Mouse (Mus musculus): Measurements from ENCODE around the gene Fam214a. TPM values are rescaled to one million over a fixed set of nuclear protein-coding genes. Genes with fewer than 3 reads are reported as not detected.

Gene Fam214a
- polyA plus RNA-seq (2016; fragmentation: Nextera tagmentation; extraction: Ambion mirVana): 11.8 and 13.4 TPM in 2 replicates

DNA sequence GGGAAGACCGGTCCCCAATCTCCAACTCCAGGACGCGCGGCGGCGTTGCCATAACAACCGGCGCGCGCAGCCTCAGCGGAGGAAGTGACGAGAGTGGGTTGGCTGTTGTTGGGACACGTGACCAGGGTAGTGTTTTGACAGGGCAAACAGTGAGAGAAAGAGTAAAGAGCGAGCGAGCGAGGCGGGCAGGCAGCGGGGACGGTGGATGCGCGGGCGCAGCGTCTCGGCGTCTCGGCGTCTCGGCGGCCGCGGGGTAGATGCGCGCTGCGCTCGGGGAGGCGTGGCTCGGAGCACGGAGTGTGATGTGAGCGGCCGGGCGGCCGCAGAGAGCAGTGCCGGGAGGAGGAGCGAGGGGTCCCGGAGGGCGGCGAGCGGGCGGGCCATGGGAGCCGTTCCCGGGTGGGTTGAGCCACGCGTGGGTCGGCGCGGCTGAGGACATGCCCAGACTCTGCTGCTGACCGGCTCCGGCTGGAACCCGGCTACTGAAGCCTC is at the start of gene Fam214a:
Gene Fam214a (plus strand): TSS at position 129 of the 492 bp plus-strand sequence.
- Histone ChIP-seq H3K4me2 (peak within 1 kb of the TSS; percentile 84), H3K36me3 (peaks cover 4% of the 10 kb centered on the region), H3K4me3 (peak within 1 kb of the TSS; percentile 66), H3K27ac (ENCODE audit: poor library complexity, severe bottlenecking) (peak within 1 kb of the TSS; percentile 91), H3K4me1 (replicated peaks) (peaks cover 11% of the 10 kb centered on the region), H3K27me3 (replicated peaks) (no peaks in the 10 kb centered on the region), H3K9ac (peak within 1 kb of the TSS; percentile 87), H3K9me3 (replicated peaks) (no peaks in the 10 kb centered on the region; the same call in 1 of the 2 replicates)
- peak; percentile 94 for ATAC-seq (ENCODE audit: insufficient number of reproducible peaks, low FRiP score)
- under 1% methylated on average over 58 of the region's 59 CpGs for WGBS

DNA sequence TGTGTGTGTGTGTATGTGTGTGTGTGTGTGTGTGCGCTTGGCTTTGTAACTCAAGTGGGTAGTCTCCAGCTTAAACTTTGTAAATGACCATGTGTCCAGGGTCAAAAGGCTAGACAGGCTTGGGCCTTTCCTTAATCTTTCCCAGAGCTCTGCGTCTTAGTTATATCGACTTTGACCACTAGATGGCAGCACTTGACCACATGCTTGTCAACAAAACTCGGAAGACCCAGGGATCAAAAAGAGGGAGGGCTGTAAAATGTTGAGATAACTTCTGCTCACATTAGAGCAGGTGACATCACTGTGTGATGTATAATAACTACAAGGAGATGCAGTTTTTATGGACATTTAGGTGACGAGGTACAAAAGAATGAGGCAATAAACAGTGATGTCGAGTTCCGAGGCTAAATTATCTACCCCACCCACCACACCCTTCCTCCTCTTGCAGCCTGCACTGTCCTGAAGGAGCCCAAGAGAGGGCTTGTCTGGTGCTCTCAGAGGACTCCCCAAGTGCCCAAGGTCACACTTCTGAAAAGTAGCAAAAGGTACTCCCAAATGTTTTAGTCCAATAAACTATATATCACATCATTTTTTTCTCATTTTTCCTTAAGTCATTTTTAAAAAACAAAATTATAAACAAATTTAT is 47.7 kb upstream of the Fam214a start:
- Histone ChIP-seq H3K9me3 (replicated peaks) (no peaks in the 10 kb centered on the region), H3K4me2 (0 out of 2 replicates have a peak overlapping the region, but pooled peaks have one; percentile 19), H3K27me3 (replicated peaks) (no peaks in the 10 kb centered on the region), H3K4me1 (replicated peaks) (peaks cover 10% of the 10 kb centered on the region), H3K4me3 (no peak overlapping the region), H3K36me3 (no peaks in the 10 kb centered on the region), H3K9ac (no peak overlapping the region), H3K27ac (ENCODE audit: poor library complexity, severe bottlenecking) (no peak overlapping the region)
- ATAC-seq (ENCODE audit: insufficient number of reproducible peaks, low FRiP score): 0 out of 2 replicates have a peak, but pooled peaks have one; percentile 27
- WGBS: 8% methylated on average over 7 of the region's 7 CpGs

DNA sequence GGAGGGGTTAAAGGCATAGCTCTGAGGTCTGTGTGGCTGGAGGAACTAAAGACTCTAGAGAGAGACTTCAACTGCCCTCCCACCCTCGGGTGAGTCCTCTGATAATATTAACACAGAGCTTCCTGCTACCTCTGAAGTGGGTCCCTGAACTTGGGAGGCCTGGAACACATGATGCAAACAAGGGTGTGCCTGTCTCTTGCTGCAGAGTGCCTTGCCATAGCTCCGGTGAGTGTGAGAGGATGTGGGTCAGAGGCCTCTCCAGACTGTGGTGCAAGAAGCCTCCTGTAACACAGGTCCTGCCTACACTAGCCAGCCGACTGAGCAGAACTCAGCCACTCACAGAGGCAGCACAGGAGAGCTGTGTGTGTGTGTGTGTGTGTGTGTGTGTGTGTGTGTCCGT is 45.7 kb upstream of the Fam214a start:
- H3K4me3 ChIP-seq: no peak overlapping the region
- no peak overlapping the region for H3K4me2 ChIP-seq
- H3K9me3 ChIP-seq (replicated peaks): no peaks in the 10 kb centered on the region
- 25% methylated on average over 4 of the region's 4 CpGs for WGBS
- no peaks in the 10 kb centered on the region for H3K27me3 ChIP-seq (replicated peaks)
- no peak overlapping the region for H3K27ac ChIP-seq (ENCODE audit: poor library complexity, severe bottlenecking)
- peaks cover 16% of the 10 kb centered on the region for H3K4me1 ChIP-seq (replicated peaks)
- no peaks in the 10 kb centered on the region for H3K36me3 ChIP-seq
- 0 out of 2 replicates have a peak overlapping the region, but pooled peaks have one; percentile 32 for H3K9ac ChIP-seq
- no peak for ATAC-seq (ENCODE audit: insufficient number of reproducible peaks, low FRiP score)

DNA sequence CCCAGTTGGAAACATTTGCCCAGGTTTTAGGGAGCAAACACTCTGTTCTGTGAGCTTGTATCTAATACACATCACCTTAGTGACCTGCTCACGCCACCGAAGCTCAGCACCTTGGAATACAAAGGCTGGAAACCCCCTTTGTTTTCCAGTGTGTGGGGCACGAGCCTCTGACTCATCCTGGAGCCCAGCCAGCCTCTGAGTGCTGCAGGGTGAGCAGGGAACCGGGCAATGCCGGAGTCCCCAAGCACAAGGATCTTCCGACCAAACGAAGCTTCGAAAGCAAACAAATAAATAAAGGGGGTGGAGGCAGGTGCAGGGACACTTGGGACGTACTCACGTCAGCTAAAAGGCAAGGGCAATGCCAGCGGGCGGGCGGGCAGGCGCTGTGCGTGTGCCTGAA is 43.4 kb upstream of the Fam214a start:
- WGBS: 60% methylated on average over 15 of the region's 15 CpGs
- H3K4me2 ChIP-seq: no peak overlapping the region; the same call in 1 of the 2 replicates
- H3K4me3 ChIP-seq: no peak overlapping the region
- ATAC-seq (ENCODE audit: insufficient number of reproducible peaks, low FRiP score): peak; percentile 49; the same call in 1 of the 2 replicates
- no peaks in the 10 kb centered on the region for H3K27me3 ChIP-seq (replicated peaks)
- H3K4me1 ChIP-seq (replicated peaks): peaks cover 24% of the 10 kb centered on the region
- H3K9ac ChIP-seq: no peak overlapping the region
- H3K27ac ChIP-seq (ENCODE audit: poor library complexity, severe bottlenecking): no peak overlapping the region
- H3K9me3 ChIP-seq (replicated peaks): no peaks in the 10 kb centered on the region
- no peaks in the 10 kb centered on the region for H3K36me3 ChIP-seq

DNA sequence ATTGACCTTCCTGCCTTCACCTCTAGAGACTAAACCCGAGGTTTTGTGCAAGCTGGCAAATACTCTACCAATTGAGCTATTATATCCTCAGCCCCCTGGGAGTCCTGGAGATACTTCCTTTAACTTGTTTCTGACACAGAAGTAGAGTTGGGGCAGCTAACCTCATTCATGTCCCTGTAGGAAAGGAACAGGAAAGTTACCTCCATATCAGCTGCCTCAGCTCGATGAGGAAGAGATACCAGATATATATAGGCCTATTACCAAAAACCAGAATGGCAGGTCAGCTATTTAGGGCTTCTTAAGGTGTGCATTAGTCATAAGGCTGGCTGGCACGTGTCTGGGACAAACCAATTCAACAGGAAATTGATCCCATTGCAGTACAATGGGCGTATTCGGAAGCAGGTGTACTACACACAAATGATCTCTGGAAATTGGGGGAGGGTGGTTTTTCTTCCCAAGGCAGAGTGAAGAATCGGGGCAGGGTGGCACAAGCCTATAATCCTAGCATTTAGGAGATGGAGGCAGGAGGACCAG is 42.4 kb upstream of the Fam214a start:
- no peak overlapping the region for H3K4me2 ChIP-seq
- no peak overlapping the region for H3K27ac ChIP-seq (ENCODE audit: poor library complexity, severe bottlenecking)
- ATAC-seq (ENCODE audit: insufficient number of reproducible peaks, low FRiP score): no peak
- H3K9ac ChIP-seq: no peak overlapping the region
- no peaks in the 10 kb centered on the region for H3K27me3 ChIP-seq (replicated peaks)
- H3K4me1 ChIP-seq (replicated peaks): peaks cover 24% of the 10 kb centered on the region
- H3K36me3 ChIP-seq: no peaks in the 10 kb centered on the region
- WGBS: 75% methylated on average over 6 of the region's 6 CpGs
- H3K4me3 ChIP-seq: no peak overlapping the region
- H3K9me3 ChIP-seq (replicated peaks): no peaks in the 10 kb centered on the region

DNA sequence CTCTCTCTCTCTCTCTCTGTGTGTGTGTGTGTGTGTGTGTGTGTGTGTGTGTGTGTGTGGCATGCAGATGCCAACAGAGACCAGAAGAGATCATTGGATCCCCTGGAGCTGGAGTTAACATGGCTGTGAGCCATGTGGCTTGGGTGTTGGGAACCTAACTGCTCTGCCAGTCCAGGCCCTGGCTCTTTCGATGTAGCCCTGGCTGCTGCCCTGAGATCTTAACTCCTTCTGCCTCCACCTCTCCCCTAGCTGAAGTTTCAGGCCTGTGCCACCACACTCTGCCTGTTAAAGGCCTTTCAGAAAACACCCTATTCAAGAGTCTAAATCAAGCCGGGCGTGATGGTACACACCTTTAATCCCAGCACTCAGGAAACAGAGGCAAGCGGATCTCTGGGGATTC is 41.3 kb upstream of the Fam214a start:
- Histone ChIP-seq H3K9ac (no peak overlapping the region; the same call in 1 of the 2 replicates), H3K36me3 (no peaks in the 10 kb centered on the region), H3K4me3 (no peak overlapping the region), H3K27me3 (replicated peaks) (no peaks in the 10 kb centered on the region), H3K4me2 (no peak overlapping the region), H3K27ac (ENCODE audit: poor library complexity, severe bottlenecking) (peak overlapping the region; percentile 63), H3K9me3 (replicated peaks) (no peaks in the 10 kb centered on the region), H3K4me1 (replicated peaks) (peaks cover 24% of the 10 kb centered on the region)
- WGBS: 77% methylated on average over 4 of the region's 4 CpGs
- ATAC-seq (ENCODE audit: insufficient number of reproducible peaks, low FRiP score): no peak

DNA sequence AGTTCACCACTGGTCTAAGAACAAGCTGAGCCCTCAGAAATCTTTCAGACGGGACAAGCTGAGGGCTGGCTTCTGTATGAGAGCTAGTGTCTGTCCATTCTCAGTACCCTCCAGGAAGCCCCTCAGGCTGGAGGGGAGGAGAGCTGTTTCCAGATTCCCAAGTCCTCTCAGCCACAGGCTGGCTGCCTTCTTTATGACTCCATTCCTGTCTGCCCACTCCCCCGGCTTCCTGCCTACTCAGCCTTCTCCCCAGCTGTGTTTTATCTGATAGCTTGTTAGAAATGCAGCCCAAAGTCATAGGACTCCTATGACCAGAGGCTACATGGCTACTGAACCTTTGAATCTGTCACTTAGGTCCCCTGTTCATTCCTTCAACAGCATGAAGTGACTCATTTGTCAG is 40.8 kb upstream of the Fam214a start:
- ATAC-seq (ENCODE audit: insufficient number of reproducible peaks, low FRiP score): no peak
- Histone ChIP-seq H3K9me3 (replicated peaks) (no peaks in the 10 kb centered on the region), H3K27me3 (replicated peaks) (no peaks in the 10 kb centered on the region), H3K4me1 (replicated peaks) (peaks cover 22% of the 10 kb centered on the region), H3K36me3 (no peaks in the 10 kb centered on the region), H3K27ac (ENCODE audit: poor library complexity, severe bottlenecking) (peak overlapping the region; percentile 63; the same call in 1 of the 2 replicates), H3K4me2 (no peak overlapping the region), H3K9ac (no peak overlapping the region; the same call in 1 of the 2 replicates), H3K4me3 (no peak overlapping the region)
- 38% methylated on average over 2 of the region's 2 CpGs for WGBS

DNA sequence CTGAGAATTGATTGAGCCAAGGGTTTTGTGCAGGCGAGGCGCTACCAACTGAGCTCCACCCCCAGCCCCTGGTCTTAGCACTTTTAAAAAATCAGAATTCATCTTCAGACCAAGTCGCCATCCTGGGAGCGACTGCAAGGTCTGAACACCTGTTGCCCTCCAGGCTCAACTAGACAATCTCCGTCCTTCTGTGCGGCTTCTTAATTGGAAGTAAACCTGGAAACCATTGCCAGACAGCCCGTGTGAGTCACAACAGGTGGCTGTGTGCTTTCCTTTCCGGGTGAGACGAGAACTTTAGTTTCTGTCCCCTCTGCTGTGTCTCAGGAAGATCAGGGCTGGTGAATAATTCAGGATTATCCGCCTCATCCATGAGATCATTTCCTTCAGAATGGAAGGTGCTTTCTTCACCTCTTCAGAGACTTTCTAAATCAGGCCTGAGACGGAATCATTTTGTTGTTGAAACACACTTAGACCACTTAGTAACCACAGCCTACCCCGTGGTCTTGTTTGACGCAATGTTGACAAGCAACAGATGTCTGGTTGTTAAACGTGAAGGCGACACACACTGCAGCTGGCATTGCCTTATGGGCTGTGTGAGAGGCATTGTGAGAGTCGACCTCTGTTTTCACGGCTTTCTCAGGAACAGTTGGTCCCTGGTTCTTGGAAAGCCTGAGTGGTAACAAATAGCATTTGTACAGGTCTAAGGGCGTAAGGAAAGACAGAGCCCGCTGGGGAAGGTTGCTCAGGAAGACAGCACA is 39.9 kb upstream of the Fam214a start:
- no peaks in the 10 kb centered on the region for H3K27me3 ChIP-seq (replicated peaks)
- no peak overlapping the region for H3K4me3 ChIP-seq
- H3K27ac ChIP-seq (ENCODE audit: poor library complexity, severe bottlenecking): no peak overlapping the region
- WGBS: 55% methylated on average over 19 of the region's 19 CpGs
- no peak overlapping the region for H3K4me2 ChIP-seq
- peaks cover 18% of the 10 kb centered on the region for H3K4me1 ChIP-seq (replicated peaks)
- no peak overlapping the region for H3K9ac ChIP-seq
- no peak for ATAC-seq (ENCODE audit: insufficient number of reproducible peaks, low FRiP score)
- no peaks in the 10 kb centered on the region for H3K36me3 ChIP-seq
- H3K9me3 ChIP-seq (replicated peaks): 0 out of 2 replicates have a peak, but pooled peaks cover 3% of the 10 kb centered on the region

DNA sequence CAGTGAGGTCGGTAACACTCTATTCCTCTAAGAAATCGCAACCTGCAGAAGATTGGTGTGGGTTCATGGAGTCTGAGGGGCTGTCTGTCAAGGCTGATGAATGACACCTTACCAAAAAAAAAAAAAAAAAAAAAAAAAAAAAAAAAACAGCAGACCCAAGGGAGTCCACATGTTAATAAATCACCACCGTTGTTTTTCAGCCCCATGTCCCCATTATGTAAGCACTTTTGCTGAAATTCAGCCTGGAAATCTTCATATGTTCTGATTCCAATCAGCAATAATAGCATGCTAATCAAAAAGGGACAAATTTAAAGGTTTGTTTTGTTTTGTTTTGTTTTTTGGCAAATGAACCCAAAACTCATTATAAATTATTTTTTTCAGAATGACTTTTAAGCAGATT is 37.1 kb upstream of the Fam214a start:
- 71% methylated on average over 3 of the region's 3 CpGs for WGBS
- Histone ChIP-seq H3K4me3 (no peak overlapping the region), H3K4me1 (replicated peaks) (peaks cover 13% of the 10 kb centered on the region; the same call in 1 of the 2 replicates), H3K27me3 (replicated peaks) (no peaks in the 10 kb centered on the region), H3K36me3 (no peaks in the 10 kb centered on the region), H3K9me3 (replicated peaks) (0 out of 2 replicates have a peak, but pooled peaks cover 3% of the 10 kb centered on the region), H3K9ac (no peak overlapping the region), H3K4me2 (no peak overlapping the region), H3K27ac (ENCODE audit: poor library complexity, severe bottlenecking) (no peak overlapping the region)
- ATAC-seq (ENCODE audit: insufficient number of reproducible peaks, low FRiP score): no peak

DNA sequence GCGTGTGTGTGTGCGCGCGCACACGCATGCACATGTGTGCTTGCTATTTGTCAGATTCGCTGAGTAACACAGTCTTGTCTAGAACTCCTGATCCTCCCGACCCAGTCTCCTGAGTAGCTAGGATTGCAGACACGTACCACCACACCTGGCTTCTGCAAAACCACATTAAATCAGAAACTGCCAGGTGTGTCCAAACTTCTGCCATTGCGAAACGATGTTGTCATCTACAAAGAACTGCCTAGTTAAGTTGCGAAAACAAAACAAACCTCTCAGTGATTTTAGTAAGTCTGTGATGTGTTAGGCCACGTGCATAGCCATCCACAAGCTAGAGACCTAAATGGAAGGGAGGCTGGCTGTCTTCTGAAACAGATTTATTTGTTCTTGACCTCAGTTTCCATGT is 32.2 kb upstream of the Fam214a start:
- peaks cover 21% of the 10 kb centered on the region for H3K4me1 ChIP-seq (replicated peaks)
- WGBS: 91% methylated on average over 12 of the region's 12 CpGs
- H3K27ac ChIP-seq (ENCODE audit: poor library complexity, severe bottlenecking): no peak overlapping the region
- no peak overlapping the region for H3K4me2 ChIP-seq
- H3K9ac ChIP-seq: no peak overlapping the region
- no peaks in the 10 kb centered on the region for H3K36me3 ChIP-seq
- H3K9me3 ChIP-seq (replicated peaks): 0 out of 2 replicates have a peak, but pooled peaks cover 3% of the 10 kb centered on the region
- H3K27me3 ChIP-seq (replicated peaks): no peaks in the 10 kb centered on the region
- H3K4me3 ChIP-seq: no peak overlapping the region
- no peak for ATAC-seq (ENCODE audit: insufficient number of reproducible peaks, low FRiP score)

DNA sequence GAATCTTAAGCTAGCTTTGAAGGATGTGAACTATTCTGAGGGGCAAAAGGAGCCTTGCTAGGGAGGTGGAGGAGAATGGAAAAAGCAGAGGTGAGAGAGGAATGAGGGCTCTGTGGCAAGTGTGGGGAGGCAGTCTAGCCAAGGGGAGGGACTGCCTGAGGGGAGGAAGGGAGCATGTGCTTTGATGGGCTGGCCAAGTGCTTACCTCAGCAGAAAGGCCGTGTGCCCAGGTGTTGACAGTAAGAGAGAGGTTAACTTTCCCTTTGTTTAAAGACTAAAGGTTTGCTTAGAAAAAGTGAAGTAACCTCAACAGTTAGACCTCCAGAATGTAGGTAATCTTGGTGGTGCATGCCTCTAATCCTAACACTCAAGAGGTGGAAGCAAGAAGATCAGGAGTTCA is 31.3 kb upstream of the Fam214a start:
- no peak overlapping the region for H3K27ac ChIP-seq (ENCODE audit: poor library complexity, severe bottlenecking)

More for the DNA sequence above, 31.3 kb upstream of the Fam214a start:
- Histone ChIP-seq H3K9me3 (replicated peaks) (0 out of 2 replicates have a peak, but pooled peaks cover 3% of the 10 kb centered on the region), H3K9ac (no peak overlapping the region), H3K36me3 (no peaks in the 10 kb centered on the region), H3K4me1 (replicated peaks) (peaks cover 21% of the 10 kb centered on the region), H3K27me3 (replicated peaks) (no peaks in the 10 kb centered on the region), H3K4me2 (no peak overlapping the region), H3K4me3 (no peak overlapping the region)
- 38% methylated on average over 1 of the region's 1 CpGs for WGBS
- ATAC-seq (ENCODE audit: insufficient number of reproducible peaks, low FRiP score): no peak

Measured in heart, embryonic 12.5 days (tissue).